Mouse (Mus musculus) stomach, adult 2 months (tissue): ENCODE results near the gene 4430402I18Rik. TPM values are rescaled to one million over a fixed set of nuclear protein-coding genes. Genes with fewer than 3 reads are reported as not detected.

Experiments used
- polyA plus RNA-seq: library from polyadenylated mRNA; depleted of rRNA; stranded (reverse); fragments of >200 nt; gene quantifications from 2 replicates; pipeline ENCODE4 v1.2.3, GENCODE M21; 2012; rRNA removed

4430402I18Rik gene
- polyA plus RNA-seq: 0.05 and 0.31 TPM in 2 replicates

DNA sequence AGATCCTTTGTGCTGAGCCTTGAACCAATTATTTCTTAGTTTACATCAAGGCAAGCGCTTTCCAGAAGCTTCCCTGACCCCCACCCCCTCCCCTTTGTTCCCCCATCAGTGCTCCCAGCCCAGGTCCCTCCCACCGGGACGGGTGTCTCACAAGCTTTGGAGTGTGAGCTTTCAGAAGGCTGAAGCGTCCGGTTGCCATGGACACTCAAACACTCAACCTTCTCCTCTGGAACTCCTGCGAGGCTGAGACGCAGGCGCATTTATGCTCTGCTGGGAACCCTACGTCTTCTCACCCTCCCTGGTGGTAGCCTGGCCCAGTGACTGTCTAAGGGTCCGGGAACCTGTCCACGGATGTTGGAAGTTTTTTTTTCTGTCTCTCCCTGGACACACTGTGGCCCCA lies at the start of gene 4430402I18Rik:
Gene 4430402I18Rik (minus strand): TSS at position 149 of the 400 bp plus-strand sequence.

DNA sequence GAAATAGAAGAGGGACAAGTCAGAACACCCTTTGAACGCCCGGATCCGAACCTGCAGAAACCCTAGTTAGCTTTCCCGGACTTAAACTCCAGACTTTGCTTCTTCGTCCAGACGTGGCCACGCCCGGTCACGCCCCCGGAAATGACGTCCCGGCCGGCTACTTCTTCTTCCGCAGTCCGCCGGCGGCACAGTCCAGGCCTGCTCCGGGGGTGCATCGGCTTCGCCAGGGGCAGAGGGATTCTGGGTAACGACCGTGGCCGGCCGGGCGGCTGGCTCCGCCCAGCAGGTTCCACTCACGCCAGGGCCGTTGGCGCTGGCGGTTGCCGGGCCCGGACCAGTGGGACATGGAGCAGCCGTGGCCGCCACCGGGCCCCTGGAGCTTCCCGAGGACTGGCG lies 22.6 kb upstream of the 4430402I18Rik start, which contains the start of gene Cdc37l1:
Gene Cdc37l1 (plus strand): TSS at position 159 of the 396 bp plus-strand sequence.

DNA sequence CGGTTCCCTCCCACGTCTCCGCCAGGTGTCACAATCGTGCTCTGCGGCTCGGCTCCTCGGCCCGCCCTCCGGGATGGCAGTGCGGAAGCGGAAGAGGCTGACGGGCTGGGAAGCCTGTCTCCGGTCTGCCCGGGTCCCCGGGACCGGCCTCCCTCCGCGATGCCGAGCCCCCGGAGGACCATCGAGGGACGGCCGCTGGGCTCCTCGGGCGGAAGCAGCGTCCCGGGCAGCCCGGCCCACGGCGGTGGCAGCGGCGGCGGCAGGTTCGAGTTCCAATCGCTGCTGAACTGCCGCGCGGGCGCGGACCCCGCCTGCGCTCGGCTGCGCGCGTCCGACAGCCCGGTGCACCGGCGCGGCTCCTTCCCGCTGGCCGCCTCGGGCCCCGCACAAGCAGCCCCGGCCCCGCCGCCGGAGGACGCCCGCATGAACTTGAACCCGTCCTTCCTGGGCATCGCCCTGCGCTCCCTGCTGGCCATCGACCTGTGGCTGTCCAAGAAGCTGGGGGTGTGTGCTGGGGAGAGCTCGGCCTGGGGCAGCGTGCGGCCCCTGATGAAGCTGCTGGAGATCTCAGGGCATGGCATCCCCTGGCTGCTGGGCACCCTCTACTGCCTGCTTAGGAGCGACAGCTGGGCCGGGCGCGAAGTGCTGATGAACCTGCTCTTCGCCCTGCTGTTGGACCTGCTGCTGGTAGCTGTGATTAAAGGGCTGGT lies 3.6 kb downstream of the 4430402I18Rik start, which contains the start of gene Plpp6:
Gene Plpp6 (plus strand): TSS at position 112 of the 710 bp plus-strand sequence.

Other genes with a start within 250 kb of the 4430402I18Rik start
- 0.15 and 0.16 TPM in 2 replicates for gene Slc1a1, start 132.8 kb downstream of the 4430402I18Rik start, polyA plus RNA-seq
- 6.4 and 11.5 TPM in 2 replicates for gene Plpp6, start 3.8 kb downstream of the 4430402I18Rik start, polyA plus RNA-seq
- 2.4 and 2.5 TPM in 2 replicates for gene Cdc37l1, start 22.6 kb upstream of the 4430402I18Rik start, polyA plus RNA-seq
- gene Ak3, start 80.2 kb upstream of the 4430402I18Rik start, polyA plus RNA-seq: 77.9 and 129 TPM in 2 replicates
- 7.2 and 12.8 TPM in 2 replicates for gene Rcl1, start 133.6 kb upstream of the 4430402I18Rik start, polyA plus RNA-seq